Mouse (Mus musculus) gastrocnemius, postnatal 10 days (tissue): ENCODE measurements at regions not wholly inside any gene's neighbourhood (a gene's known extent, or its start where the extent isn't known, plus 50 kb on each side); places are given as distances from the start of the nearest gene placed in this dataset.

Source experiments
- DNase-seq: peaks from one replicate; pipeline ENCODE4 v3.0.0; 2021; ENCODE audit warnings: mixed read lengths

DNA sequence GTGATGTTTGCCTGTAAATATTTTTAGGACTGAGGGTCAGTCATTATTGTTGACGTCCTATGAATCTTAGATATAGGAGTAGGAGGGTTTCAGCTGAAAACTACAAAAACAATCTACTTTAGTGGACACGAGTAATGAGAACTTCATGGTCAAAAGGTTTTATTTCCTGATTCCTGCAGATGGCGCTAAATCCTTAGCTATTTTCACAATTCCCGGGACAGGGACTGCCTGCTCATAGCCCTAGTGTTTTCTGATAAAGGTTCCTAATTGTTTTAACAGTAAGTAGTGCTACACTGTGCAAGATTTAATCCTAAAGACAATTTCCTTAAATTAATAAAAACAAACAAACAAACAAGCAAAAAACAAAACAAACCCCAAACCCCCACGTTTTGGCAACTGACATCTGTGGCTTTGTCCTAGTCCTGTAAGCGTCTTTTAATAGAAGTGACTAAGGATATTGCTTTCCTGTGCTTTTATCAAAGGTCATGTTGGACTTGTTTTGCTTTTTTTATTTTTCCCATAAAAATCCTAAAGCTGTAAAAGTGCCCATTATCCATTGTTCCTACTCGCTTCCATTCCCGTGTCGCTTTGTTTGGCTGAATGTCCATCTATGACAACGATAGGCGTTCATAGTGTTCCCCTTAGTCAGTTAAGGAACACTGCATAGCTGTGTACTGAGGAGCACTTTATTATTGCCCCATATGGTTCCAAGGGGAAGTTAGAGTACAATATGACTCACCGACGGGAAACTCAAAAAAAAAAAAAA is 53.5 kb upstream of the Akr1e1 start:
- no peak for DNase-seq
